In genomic region chr15:59936486-59936885, GRCm38 (mm10) we compare ENCODE assay signal across 14 mouse cellular contexts.
A peak's percentile ranks its signal among the peaks of the same experiment; 100 is the strongest.
DNase-seq lines count a peak whose midpoint lies in the region; ATAC-seq and TF ChIP-seq lines count a peak whose summit lies in the region.
"Had no signal": no experiment of that assay in that cellular context is flagged by ENCODE, and none has a peak within 500 bp of the region (broad histone marks: within the 10 kb centered on the region; RNA-seq: fewer than 3 reads in every experiment).

No protein-coding gene starts in this region.

- H3K4me1 ChIP-seq in hindbrain, postnatal 0 days (ENCODE audit: insufficient read depth, low read length), result no peaks in the 10 kb centered on the region
- no peaks in the 10 kb centered on the region for H3K4me1 ChIP-seq in hindbrain, embryonic 10.5 days (replicated peaks)
- H3K4me1 ChIP-seq in lung, embryonic 16.5 days (replicated peaks; ENCODE audit: control insufficient read depth, insufficient read depth, low read length), result peaks cover 9% of the 10 kb centered on the region; the same call in 1 of the 2 replicates
- no peaks in the 10 kb centered on the region for H3K4me1 ChIP-seq in lung, adult 2 months (ENCODE audit: control insufficient read depth, insufficient read depth, low read length)
- H3K4me1 ChIP-seq: liver, embryonic 13.5 days had no signal

- H3K9ac ChIP-seq in hindbrain, postnatal 0 days (replicated peaks; ENCODE audit: low read length), result no peak overlapping the region
- H3K9ac ChIP-seq in lung, embryonic 16.5 days (ENCODE audit: low read length), result no peak overlapping the region
- H3K9ac ChIP-seq: liver, embryonic 13.5 days; neural tube, embryonic 13.5 days had no signal

- no peaks in the 10 kb centered on the region for H3K27me3 ChIP-seq in hindbrain, postnatal 0 days (ENCODE audit: insufficient read depth, low read length)
- no peaks in the 10 kb centered on the region for H3K27me3 ChIP-seq in hindbrain, embryonic 10.5 days (ENCODE audit: insufficient read depth, poor library complexity, severe bottlenecking)
- H3K27me3 ChIP-seq in lung, embryonic 16.5 days (ENCODE audit: control insufficient read depth, insufficient read depth, low read depth, low read length), result no peaks in the 10 kb centered on the region
- H3K27me3 ChIP-seq: liver, embryonic 13.5 days; neural tube, embryonic 13.5 days had no signal

- TF ChIP-seq CTCF in hindbrain, postnatal 0 days (IDR thresholded peaks at IDR 0.05; ENCODE audit: low read depth), result no peak
- no peak for TF ChIP-seq CTCF in lung, adult 2 months (IDR thresholded peaks at IDR 0.05; ENCODE audit: insufficient read depth, low read length)

- DNase-seq in cerebellum, postnatal 10 days, result peak; percentile 67 to 72
- DNase-seq in hindbrain, postnatal 0 days (ENCODE audit: low spot score), result peak; percentile 73
- no peak for DNase-seq in hindbrain, embryonic 10.5 days (ENCODE audit: low spot score)
- no peak for DNase-seq in lung, adult 2 months
- peak; percentile 10 for DNase-seq in lung, postnatal 14 days
- DNase-seq in spleen, postnatal 36 days (ENCODE audit: low spot score in 2 of 2), result no peak
- DNase-seq: cerebellum, adult 9-10 months; gastrocnemius, postnatal 25 days; liver, embryonic 13.5 days; retina, postnatal 1 day; thymus, postnatal 14 days had no signal

- no peak for TF ChIP-seq POLR2A in lung, adult 2 months (IDR thresholded peaks at IDR 0.05; ENCODE audit: borderline replicate concordance, extremely low read depth, low read depth, low read length)

- H3K4me3 ChIP-seq in hindbrain, postnatal 0 days (ENCODE audit: low read length), result no peak overlapping the region
- no peak overlapping the region for H3K4me3 ChIP-seq in hindbrain, embryonic 10.5 days
- H3K4me3 ChIP-seq in lung, embryonic 16.5 days (ENCODE audit: low read length), result no peak overlapping the region
- no peak overlapping the region for H3K4me3 ChIP-seq in lung, adult 2 months (replicated peaks; ENCODE audit: extremely low read depth, low read depth, low read length)
- H3K4me3 ChIP-seq: liver, embryonic 13.5 days; neural tube, embryonic 13.5 days had no signal

- 21% methylated on average over 5 of the region's 5 CpGs for WGBS in hindbrain, postnatal 0 days
- 61% methylated on average over 5 of the region's 5 CpGs for WGBS in hindbrain, embryonic 10.5 days
- 11% methylated on average over 5 of the region's 5 CpGs for WGBS in lung, embryonic 16.5 days
- 24% methylated on average over 5 of the region's 5 CpGs for WGBS in lung, adult 2 months

- ATAC-seq in cerebellum, adult (ENCODE audit: insufficient number of reproducible peaks, low FRiP score, low TSS enrichment), result no peak
- ATAC-seq in hindbrain, postnatal 0 days, result 0 out of 2 replicates have a peak, but pooled peaks have one; percentile 45
- ATAC-seq in lung, embryonic 16.5 days (ENCODE audit: low read depth), result peak; percentile 76

- H3K27ac ChIP-seq in hindbrain, postnatal 0 days, result no peak overlapping the region
- H3K27ac ChIP-seq in hindbrain, embryonic 10.5 days, result no peak overlapping the region
- no peak overlapping the region for H3K27ac ChIP-seq in lung, embryonic 16.5 days (ENCODE audit: low read length)
- H3K27ac ChIP-seq: liver, embryonic 13.5 days; neural tube, embryonic 13.5 days had no signal

- peak overlapping the region; percentile 16; the same call in 1 of the 2 replicates for H3K4me2 ChIP-seq in hindbrain, postnatal 0 days (ENCODE audit: low read depth, low read length)
- no peak overlapping the region for H3K4me2 ChIP-seq in lung, embryonic 16.5 days (ENCODE audit: low read depth, low read length)
- H3K4me2 ChIP-seq: liver, embryonic 13.5 days; neural tube, embryonic 13.5 days had no signal

- H3K9me3 ChIP-seq in hindbrain, postnatal 0 days (ENCODE audit: low read length), result no peaks in the 10 kb centered on the region
- H3K9me3 ChIP-seq in hindbrain, embryonic 10.5 days, result no peaks in the 10 kb centered on the region
- 0 out of 2 replicates have a peak, but pooled peaks cover 2% of the 10 kb centered on the region for H3K9me3 ChIP-seq in lung, embryonic 16.5 days (ENCODE audit: control insufficient read depth, low read length)
- H3K9me3 ChIP-seq: liver, embryonic 13.5 days; neural tube, embryonic 13.5 days had no signal

- no peaks in the 10 kb centered on the region for H3K36me3 ChIP-seq in hindbrain, postnatal 0 days (ENCODE audit: insufficient read depth, low read length)
- H3K36me3 ChIP-seq in hindbrain, embryonic 10.5 days, result no peaks in the 10 kb centered on the region
- H3K36me3 ChIP-seq in lung, embryonic 16.5 days (ENCODE audit: control insufficient read depth, insufficient read depth, low read length), result no peaks in the 10 kb centered on the region
- H3K36me3 ChIP-seq: liver, embryonic 13.5 days; neural tube, embryonic 13.5 days had no signal

Comparison
In these comparisons a context has a peak if more than half of its experiments do, and no peak if none do; other contexts are left out.
1. DNase-seq: peak in cerebellum, postnatal 10 days (2 of 2), hindbrain, postnatal 0 days (single experiment) and lung, postnatal 14 days (single experiment); none in hindbrain, embryonic 10.5 days (single experiment), lung, adult 2 months (single experiment) and spleen, postnatal 36 days (0 of 2).